In genomic region chr6:33515391-33515790, GRCm38 (mm10) we compare ENCODE assay signal across 15 mouse cellular contexts.
DNase-seq lines count a peak whose midpoint lies in the region; ATAC-seq lines count a peak whose summit lies in the region.
"Had no signal": no experiment of that assay in that cellular context is flagged by ENCODE, and none has a peak within 500 bp of the region (broad histone marks: within the 10 kb centered on the region; RNA-seq: fewer than 3 reads in every experiment).

No protein-coding gene starts in this region.

- no peak for ATAC-seq in hindbrain, embryonic 14.5 days (ENCODE audit: low FRiP score)
- ATAC-seq in hindbrain, embryonic 12.5 days (ENCODE audit: low FRiP score) = no peak
- no peak for ATAC-seq in lung, embryonic 16.5 days (ENCODE audit: low read depth)

- no peak overlapping the region for H3K4me3 ChIP-seq in hindbrain, embryonic 14.5 days (replicated peaks; ENCODE audit: low read length)
- H3K4me3 ChIP-seq in hindbrain, embryonic 12.5 days = no peak overlapping the region
- H3K4me3 ChIP-seq in lung, embryonic 16.5 days (ENCODE audit: low read length) = no peak overlapping the region
- peak overlapping the region; percentile 8; the same call in 1 of the 2 replicates for H3K4me3 ChIP-seq in macrophage (ENCODE audit: inconsistent target)
- H3K4me3 ChIP-seq: limb, embryonic 10.5 days; neural tube, embryonic 12.5 days; stomach, embryonic 15.5 days had no signal

- no peaks in the 10 kb centered on the region for H3K4me1 ChIP-seq in hindbrain, embryonic 14.5 days (replicated peaks; ENCODE audit: control insufficient read depth, insufficient read depth, low read length)
- 0 out of 2 replicates have a peak, but pooled peaks cover 5% of the 10 kb centered on the region for H3K4me1 ChIP-seq in hindbrain, embryonic 12.5 days
- H3K4me1 ChIP-seq in lung, embryonic 16.5 days (replicated peaks; ENCODE audit: control insufficient read depth, insufficient read depth, low read length) = peaks cover 4% of the 10 kb centered on the region; the same call in 1 of the 2 replicates
- H3K4me1 ChIP-seq: neural tube, embryonic 12.5 days; stomach, embryonic 15.5 days had no signal

- no peak for DNase-seq in hindbrain, embryonic 14.5 days (ENCODE audit: low spot score)
- DNase-seq in lung, postnatal 14 days = no peak
- DNase-seq in adipocyte (ENCODE audit: low spot score) = peak; percentile 34
- DNase-seq in cerebellum, postnatal 25 days = no peak
- DNase-seq in gastrocnemius, postnatal 25 days = no peak
- DNase-seq: adrenal gland, adult 2 months; cerebellum, adult 11 months; right cerebral cortex, postnatal 25 days had no signal

- H3K27me3 ChIP-seq in hindbrain, embryonic 14.5 days (ENCODE audit: control insufficient read depth, insufficient read depth, low read length) = no peaks in the 10 kb centered on the region
- H3K27me3 ChIP-seq in hindbrain, embryonic 12.5 days = no peaks in the 10 kb centered on the region
- no peaks in the 10 kb centered on the region for H3K27me3 ChIP-seq in lung, embryonic 16.5 days (ENCODE audit: control insufficient read depth, insufficient read depth, low read depth, low read length)
- H3K27me3 ChIP-seq: neural tube, embryonic 12.5 days; stomach, embryonic 15.5 days had no signal

- H3K36me3 ChIP-seq in hindbrain, embryonic 14.5 days (replicated peaks; ENCODE audit: control insufficient read depth, insufficient read depth) = no peaks in the 10 kb centered on the region
- H3K36me3 ChIP-seq in hindbrain, embryonic 12.5 days = no peaks in the 10 kb centered on the region
- no peaks in the 10 kb centered on the region for H3K36me3 ChIP-seq in lung, embryonic 16.5 days (ENCODE audit: control insufficient read depth, insufficient read depth, low read length)
- H3K36me3 ChIP-seq in macrophage (ENCODE audit: inconsistent target) = no peaks in the 10 kb centered on the region
- H3K36me3 ChIP-seq: limb, embryonic 10.5 days; neural tube, embryonic 12.5 days; stomach, embryonic 15.5 days had no signal

- no peaks in the 10 kb centered on the region for H3K79me2 ChIP-seq in macrophage (ENCODE audit: inconsistent target)

- H3K4me2 ChIP-seq in hindbrain, embryonic 14.5 days (replicated peaks) = no peak overlapping the region
- H3K4me2 ChIP-seq in hindbrain, embryonic 12.5 days (replicated peaks) = no peak overlapping the region
- H3K4me2 ChIP-seq in lung, embryonic 16.5 days (ENCODE audit: low read depth, low read length) = no peak overlapping the region
- H3K4me2 ChIP-seq: neural tube, embryonic 12.5 days; stomach, embryonic 15.5 days had no signal

- no peaks in the 10 kb centered on the region for H3K9me3 ChIP-seq in hindbrain, embryonic 14.5 days (ENCODE audit: control insufficient read depth, low read length)
- no peaks in the 10 kb centered on the region for H3K9me3 ChIP-seq in hindbrain, embryonic 12.5 days (replicated peaks)
- no peaks in the 10 kb centered on the region for H3K9me3 ChIP-seq in lung, embryonic 16.5 days (ENCODE audit: control insufficient read depth, low read length)
- H3K9me3 ChIP-seq: G1E; limb, embryonic 10.5 days; neural tube, embryonic 12.5 days; stomach, embryonic 15.5 days had no signal

- WGBS in hindbrain, embryonic 14.5 days = 40% methylated on average over 4 of the region's 4 CpGs
- WGBS in hindbrain, embryonic 12.5 days = 42% methylated on average over 4 of the region's 4 CpGs
- 26% methylated on average over 4 of the region's 4 CpGs for WGBS in lung, embryonic 16.5 days
- WGBS in macrophage (ENCODE audit: missing documents) = 31% methylated on average over 4 of the region's 4 CpGs

- no peak overlapping the region for H3K9ac ChIP-seq in hindbrain, embryonic 14.5 days
- H3K9ac ChIP-seq in hindbrain, embryonic 12.5 days = no peak overlapping the region
- no peak overlapping the region for H3K9ac ChIP-seq in lung, embryonic 16.5 days (ENCODE audit: low read length)
- H3K9ac ChIP-seq: neural tube, embryonic 12.5 days; stomach, embryonic 15.5 days had no signal

- 0 out of 2 replicates have a peak overlapping the region, but pooled peaks have one; percentile 6 for H3K27ac ChIP-seq in hindbrain, embryonic 14.5 days
- H3K27ac ChIP-seq in hindbrain, embryonic 12.5 days = no peak overlapping the region
- H3K27ac ChIP-seq in lung, embryonic 16.5 days (ENCODE audit: low read length) = peak overlapping the region; percentile 49; the same call in 1 of the 2 replicates
- peak overlapping the region; percentile 79 for H3K27ac ChIP-seq in macrophage
- H3K27ac ChIP-seq: limb, embryonic 10.5 days; neural tube, embryonic 12.5 days; stomach, embryonic 15.5 days had no signal
